Mouse (Mus musculus) NIH3T3 (cell line): Measurements from ENCODE around the gene Carmil1.

ENCODE experiments used
- DNase-seq: peaks from one replicate; pipeline ENCODE4 v3.0.0-alpha.2; 2012; ENCODE audit warnings: low read depth

Carmil1 gene

DNA sequence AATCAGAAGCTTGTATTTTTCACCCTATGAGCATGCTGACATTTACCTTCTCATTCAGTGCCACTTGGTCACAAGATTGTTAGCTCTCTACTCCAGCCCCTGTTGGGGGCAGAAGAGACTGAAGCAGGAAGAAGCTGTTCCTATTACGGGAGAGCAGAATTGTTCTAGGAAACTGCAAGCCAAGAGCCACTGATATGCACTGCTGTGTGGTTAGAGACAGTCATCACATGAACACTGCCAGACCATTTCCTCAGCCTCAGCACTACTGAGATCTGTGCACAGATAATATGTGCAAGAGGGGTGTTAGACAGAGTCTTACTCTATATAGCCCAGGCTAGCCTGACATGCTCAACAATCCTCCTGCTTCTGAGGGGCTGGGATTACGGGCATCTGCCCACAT lies 69.4 kb downstream of the Carmil1 start:
- DNase-seq: no peak

DNA sequence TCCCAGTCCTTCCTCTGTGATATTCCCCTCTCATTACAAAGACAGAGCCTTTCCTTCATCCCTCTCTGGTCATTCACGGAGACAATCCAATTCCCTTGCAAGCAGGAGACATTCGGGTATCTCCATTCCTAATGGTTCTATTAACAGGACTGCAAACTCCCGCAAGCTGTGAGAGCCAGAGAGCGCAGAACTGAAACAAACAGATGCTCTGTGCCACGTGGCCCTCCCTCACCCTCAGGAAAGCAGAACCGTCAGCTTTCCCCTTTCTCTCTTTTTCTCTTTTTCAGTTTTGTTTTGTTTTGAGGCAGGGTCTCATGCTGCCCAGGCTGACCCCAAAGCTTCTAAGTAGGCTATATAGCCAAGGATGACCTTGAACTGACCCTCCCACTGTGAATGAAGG lies 74.5 kb downstream of the Carmil1 start:
- DNase-seq: no peak

DNA sequence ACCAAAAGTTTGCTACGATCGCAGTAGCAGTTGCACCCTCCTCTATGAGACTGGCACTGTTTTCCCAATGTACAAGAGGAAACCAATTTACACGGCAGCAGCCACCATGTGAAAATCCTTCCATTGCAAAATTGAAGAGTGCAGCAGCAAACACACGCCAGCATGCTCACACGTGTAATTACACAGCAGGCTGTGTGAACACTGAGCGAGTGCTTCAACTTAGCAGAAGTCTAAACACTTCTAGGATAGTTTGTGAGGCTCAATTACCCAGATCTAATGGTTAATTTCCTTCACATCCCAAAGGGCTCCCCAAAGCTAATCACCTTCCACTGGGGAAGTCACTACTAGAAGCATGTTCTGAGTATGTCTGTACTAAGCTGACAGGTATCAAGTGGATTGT lies 78.3 kb downstream of the Carmil1 start:
- DNase-seq: no peak

GRCm38 (mm10) chr13:24199861-24200543 lies 80.6 kb downstream of the Carmil1 start:
- DNase-seq: no peak

GRCm38 (mm10) chr13:24198396-24198924 lies 82.1 kb downstream of the Carmil1 start:
- no peak for DNase-seq

- peak; percentile 79 for DNase-seq
Observed at GRCm38 (mm10) chr13:24195371-24195770, 85.2 kb downstream of the Carmil1 start.

DNA sequence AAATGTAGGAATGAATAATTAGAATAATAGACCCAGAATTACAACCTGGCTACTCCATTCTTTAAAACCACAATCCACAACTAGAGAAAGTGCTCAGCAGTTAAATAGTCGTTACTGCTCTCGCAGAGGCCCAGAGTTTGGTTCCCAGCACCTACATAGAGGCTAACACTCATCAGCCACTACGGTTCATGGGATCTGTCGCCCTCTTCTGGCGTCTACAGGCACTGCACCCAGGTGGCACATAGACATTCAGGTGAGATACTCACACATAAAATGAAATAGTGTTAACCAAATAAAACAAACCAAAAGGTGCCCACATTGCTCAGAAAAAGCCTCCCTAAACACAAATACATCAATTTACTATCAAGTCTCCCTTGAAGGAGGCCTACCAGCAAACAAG lies 86.6 kb downstream of the Carmil1 start:
- DNase-seq: no peak

- DNase-seq: no peak
Observed at GRCm38 (mm10) chr13:24190875-24191663, 89.5 kb downstream of the Carmil1 start.

DNA sequence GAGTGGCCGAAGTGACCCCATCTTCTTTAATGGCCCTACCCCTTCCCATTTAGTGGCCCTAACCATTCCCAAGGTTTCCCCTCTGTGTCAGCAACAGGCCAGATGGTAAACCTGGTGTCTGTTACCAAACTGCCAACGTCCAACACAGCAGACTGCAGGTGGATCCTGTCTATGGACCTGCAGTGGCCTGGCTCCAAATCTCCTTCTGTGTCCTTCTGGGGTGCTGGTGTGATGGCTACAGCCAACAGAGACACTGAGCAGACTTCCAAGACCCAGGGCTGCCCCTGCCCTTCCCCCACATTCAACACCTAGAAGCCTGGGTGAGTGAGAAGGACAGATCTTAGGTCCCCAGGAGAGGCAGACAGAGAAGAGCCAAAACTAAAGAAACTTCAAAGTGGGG lies 93.6 kb downstream of the Carmil1 start:
- DNase-seq: no peak

- peak; percentile 31 for DNase-seq
Observed at GRCm38 (mm10) chr13:24185641-24186040, 95.0 kb downstream of the Carmil1 start.

DNA sequence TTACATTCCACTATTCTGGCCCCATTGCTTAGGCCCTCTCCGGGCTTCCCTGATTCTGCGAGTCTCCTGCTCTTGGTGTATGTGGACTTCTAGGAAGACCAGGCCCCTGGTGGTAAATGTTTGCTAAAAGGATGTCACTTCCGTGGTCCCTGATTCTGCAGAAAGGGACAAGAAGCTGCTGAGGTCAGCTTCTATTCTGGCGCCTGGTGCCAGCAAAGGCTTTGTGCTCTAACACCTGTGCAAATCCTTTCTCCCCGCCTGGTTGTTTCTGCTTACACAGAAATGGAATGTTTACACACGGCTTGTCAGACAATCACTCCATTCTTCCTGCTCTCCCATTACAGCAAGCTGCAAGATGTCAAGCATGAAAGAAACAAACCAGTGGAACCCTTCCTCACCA lies 97.7 kb downstream of the Carmil1 start:
- no peak for DNase-seq

GRCm38 (mm10) chr13:24179538-24179937 lies 101.1 kb downstream of the Carmil1 start:
- no peak for DNase-seq

DNA sequence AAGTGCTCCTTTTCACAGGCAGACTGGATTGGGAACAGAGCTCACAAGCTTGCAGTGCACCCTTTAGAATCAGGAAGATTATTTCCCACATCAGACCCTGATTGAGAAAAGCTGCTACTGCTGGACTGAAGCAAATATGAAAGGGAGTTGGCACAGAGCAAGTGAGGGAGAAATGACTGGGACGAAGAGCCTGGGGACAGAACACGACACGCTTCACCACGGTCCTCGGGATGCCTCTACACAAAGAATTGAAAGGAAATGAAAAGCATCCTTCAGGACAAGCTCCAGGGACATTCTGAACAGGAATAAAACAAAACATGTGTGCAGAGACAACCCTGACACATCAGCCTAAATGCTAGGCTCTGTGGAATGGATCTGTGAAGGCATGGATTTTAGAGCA lies 103.0 kb downstream of the Carmil1 start:
- no peak for DNase-seq

- DNase-seq: no peak
Observed at GRCm38 (mm10) chr13:24176835-24177234, 103.8 kb downstream of the Carmil1 start.

- DNase-seq: no peak
Observed at GRCm38 (mm10) chr13:24169658-24170057, 110.9 kb downstream of the Carmil1 start.

DNA sequence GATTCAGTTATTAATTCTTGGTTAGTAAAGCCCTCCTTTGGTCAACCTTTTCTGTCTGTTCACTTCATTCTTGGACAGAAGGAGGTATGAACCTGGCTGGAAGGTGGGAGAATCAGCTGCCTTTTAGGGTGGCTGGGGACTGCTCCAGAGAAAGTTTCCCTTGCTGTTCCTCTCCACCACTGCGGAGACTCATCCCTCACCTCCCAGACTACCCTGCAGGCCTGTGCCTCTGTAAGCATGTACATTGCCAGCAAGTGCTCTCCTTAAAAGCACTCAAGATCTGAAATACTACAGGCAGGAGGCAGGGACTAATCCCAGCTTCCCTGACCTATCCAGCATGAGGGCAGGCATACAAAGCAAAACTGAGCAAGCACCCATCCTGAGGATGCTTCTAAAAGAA lies 117.2 kb downstream of the Carmil1 start:
- no peak for DNase-seq

DNA sequence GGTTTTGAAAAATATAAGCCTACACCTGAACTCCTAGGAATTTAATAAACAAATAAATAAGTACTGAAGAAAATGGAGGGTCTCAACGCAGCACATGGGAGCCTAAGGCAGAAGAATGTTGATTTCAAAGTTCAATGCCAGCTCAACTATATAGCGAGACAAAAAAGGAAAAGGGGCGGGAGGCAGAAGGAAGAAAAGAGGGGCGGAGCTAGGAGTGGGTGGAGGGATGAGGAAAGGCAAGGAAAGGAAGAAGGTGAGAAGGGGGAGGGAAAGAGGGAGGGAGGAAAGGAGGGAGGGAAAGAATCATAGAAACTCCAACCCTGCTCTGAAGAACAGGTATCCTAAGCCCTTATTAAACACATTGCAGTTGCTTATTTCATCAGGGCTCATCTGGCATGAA lies 119.5 kb downstream of the Carmil1 start:
- DNase-seq: no peak

DNA sequence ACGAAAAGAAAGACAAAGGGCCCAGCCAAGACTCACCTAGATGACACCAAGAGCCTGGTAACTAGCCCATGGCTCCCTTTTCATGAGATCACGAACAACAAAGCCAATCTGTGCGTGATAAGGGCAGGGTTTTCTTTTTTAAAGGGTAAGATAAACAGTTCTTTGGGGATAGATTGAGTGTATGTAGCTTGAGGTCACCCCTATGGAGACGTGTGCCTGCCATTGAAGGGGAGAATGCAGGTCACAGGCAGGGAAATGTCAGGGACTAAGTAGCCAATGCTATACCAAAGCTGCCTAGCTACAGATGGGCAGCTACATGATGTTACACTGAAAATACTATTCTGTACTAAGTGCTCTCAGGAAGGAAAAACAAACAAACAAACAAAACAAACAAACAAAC lies 120.6 kb downstream of the Carmil1 start:
- DNase-seq: no peak

DNA sequence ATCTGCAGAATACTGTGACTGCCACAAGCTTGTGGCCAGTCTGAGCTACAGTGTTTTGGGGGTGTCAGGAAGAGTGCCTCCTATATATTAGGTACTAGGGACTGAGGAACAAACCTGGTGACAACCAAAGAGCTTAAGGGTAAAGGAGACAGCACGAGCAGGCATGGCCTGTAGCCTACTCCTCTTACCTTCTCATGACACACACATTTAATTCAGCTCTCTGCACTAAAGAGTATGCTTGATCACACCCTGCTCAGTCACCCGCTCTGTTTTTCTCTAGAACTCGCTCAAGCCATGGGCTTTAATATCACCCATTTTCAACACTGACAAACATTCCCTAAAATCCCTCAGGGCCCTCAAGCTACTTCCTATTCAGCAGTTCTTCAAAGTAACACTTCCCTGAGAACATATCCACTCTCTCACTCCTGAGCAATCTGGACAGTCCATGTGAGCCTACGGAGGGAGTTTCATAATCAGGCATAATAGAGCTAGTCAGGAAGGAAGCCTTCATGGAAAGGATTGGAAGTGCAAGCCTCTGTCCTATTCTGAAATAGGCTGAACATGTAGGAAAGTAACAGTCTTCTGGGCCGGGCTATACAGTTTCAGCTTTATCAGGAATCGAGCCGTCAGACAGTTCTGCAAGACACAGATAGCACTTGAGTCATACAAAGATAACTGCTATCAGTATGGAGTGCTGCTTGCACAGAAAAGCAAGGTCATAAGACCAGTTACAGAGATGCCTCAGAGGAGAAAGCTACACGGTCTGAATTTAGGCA lies 121.2 kb downstream of the Carmil1 start:
- no peak for DNase-seq

DNA sequence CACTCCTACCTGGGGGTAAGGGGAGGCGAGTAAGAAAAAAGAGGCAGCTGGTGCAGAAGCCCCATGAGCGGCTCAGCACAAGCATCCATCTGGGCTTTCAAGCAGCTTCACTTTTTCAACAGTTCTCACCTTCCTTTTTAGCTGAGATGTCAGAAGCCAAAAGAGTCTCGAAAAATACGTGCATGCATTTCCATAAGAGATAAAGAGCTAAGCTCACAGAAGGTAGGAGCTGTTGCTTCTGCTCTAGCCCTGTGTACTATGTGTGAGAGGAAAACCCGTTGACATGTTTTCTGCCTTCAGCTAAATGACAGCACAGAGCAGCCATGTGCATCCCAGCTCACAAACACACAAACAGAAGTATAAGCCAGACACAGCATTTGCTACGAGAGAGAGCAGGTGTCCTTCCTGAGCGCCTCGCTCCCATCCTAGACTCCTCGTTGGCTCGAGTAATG lies 123.0 kb downstream of the Carmil1 start:
- no peak for DNase-seq

DNA sequence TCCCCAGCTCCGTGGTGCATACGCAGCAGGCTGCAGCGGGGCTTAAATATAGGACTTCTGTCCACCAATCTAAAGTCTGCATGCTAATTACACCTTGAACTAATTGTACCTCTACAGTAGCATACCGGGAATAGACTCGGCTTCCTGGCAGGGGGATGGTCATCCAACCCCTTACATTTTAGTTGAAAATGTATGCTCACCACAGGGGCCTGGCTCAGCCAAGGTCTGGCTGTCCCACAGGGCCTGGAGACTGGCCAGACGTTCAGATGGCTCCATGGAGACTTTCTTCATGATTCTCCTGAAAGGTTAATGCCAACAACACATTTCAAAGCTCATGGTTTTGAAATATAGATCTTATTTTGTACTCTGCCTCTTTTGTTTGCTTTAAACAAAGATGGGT lies 125.4 kb downstream of the Carmil1 start:
- DNase-seq: no peak

DNA sequence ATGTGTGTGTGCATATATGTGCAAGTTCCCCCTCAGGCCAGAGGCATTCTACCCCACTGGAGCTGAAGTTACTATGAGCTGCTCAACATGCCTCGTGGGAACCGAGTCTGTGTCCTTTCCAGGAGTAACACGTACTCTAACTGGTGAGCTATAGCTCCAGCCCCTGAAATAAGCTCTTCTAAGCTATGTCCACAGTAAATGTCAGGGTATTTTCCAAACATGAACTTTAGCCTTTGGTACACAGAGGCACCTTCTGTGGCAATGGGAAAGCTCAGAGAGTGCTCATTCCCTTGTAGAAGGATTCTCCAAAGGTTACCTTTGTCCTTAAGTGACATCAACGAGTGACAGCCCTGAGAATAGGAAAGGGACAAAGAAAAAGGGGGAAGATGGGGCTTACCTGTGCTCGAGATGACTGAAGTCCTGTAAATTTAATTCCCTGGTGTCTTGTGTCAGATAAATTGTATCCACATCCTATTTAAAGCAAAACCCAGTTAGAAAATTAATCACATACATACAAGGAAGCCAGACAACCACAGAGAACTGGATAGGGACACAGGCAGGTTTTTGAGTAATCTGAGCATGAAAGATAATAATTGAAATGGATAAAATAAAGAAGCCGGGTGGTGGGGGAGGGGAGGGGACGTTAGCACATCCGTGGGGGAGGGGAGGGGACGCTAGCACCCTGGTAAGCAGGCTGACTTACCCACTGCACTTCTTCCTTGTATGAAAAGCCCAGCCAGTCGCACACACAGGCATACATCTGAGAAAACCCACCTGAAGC lies 126.1 kb downstream of the Carmil1 start:
- no peak for DNase-seq
